Mouse (Mus musculus) granulocyte monocyte progenitor cell, adult 5-6 weeks (primary cell): ENCODE measurements around the gene Il21r. TPM values are rescaled to one million over a fixed set of nuclear protein-coding genes. Genes with fewer than 3 reads are reported as not detected.

ENCODE experiments used
- ATAC-seq: replicated peaks from 2 replicates; pipeline ENCODE4 v1.8.0; 2016; ENCODE audit warnings: mild to moderate bottlenecking, moderate TSS enrichment, inconsistent platforms; ENCODE audit not compliant: poor library complexity, severe bottlenecking
- total RNA-seq, 2 experiments: library from RNA; stranded (forward) in 1 of 2; stranded (reverse) in 1 of 2; fragments of 200-712, 200-1000 nt in 1 of 2; fragments of >200 nt in 1 of 2; fragmentation: Nextera tagmentation in 1 of 2; gene quantifications; 2 replicates each; pipeline ENCODE4 v1.2.3; 2014 to 2017

The Il21r gene
- total RNA-seq, 2 experiments from 2014 or later = 1.8 to 8.2 TPM

- ATAC-seq = peak; percentile 37
These were observed 3.8 kb upstream of the Il21r start for GRCm38 (mm10) chr7:125599373-125599973.

GRCm38 (mm10) chr7:125600136-125600535 lies 3.1 kb upstream of the Il21r start:
- no peak for ATAC-seq

GRCm38 (mm10) chr7:125600612-125601279 lies 2.5 kb upstream of the Il21r start:
- ATAC-seq = peak; percentile 37

DNA sequence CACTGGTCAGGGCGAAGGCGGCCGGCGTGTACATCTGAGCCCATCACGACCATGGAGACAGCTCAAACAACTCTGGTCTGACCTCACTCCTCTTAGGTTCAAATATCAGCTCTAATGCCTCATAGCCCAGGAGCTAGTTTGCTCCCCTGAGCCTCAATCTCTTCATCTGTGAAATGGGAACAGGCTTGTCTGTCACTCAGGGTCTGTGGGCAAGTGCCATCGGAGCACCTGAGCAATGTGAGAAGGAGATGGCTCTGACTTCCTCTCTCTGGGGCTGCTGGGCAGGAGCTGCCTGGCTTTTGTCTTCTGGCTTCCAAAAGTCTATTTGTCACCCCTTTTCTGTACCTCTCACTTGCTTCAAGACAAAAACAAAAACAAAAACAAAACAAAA lies 2.0 kb upstream of the Il21r start:
- ATAC-seq = no peak

DNA sequence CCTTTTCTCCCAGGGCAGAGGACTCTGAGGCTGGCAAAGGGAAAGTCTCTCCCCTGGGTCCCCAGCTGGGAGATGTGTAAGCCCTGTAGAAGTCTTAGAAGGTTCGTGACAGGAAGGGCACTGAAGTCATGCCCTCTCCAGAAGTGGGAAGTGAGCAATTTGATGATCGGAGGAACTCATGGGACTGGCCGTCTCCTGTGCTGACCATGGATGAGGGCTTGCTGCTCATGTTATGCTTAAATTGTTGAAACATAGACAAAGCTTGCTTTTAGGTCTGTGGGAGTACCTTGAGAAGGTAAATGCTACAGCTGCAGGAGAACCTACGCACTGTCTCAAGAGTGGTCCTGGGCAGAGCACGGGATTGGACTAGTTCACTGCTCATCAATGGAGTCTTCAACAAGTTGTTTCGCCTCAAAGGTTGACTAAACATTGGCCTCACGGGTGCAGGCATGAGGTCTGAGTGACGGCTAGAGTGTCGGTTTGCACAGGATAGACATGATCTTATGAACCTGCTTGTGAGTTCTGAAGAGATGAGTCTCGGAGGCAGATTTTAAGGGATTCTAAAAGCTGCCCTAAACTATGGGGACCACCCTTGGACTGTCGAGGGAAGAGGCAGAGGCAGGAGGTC lies 1.3 kb upstream of the Il21r start:
- peak; percentile 36 for ATAC-seq

GRCm38 (mm10) chr7:125604362-125605319 lies 1.4 kb downstream of the Il21r start:
- ATAC-seq = no peak

- no peak for ATAC-seq
These were observed 2.5 kb downstream of the Il21r start for GRCm38 (mm10) chr7:125605725-125606139.

DNA sequence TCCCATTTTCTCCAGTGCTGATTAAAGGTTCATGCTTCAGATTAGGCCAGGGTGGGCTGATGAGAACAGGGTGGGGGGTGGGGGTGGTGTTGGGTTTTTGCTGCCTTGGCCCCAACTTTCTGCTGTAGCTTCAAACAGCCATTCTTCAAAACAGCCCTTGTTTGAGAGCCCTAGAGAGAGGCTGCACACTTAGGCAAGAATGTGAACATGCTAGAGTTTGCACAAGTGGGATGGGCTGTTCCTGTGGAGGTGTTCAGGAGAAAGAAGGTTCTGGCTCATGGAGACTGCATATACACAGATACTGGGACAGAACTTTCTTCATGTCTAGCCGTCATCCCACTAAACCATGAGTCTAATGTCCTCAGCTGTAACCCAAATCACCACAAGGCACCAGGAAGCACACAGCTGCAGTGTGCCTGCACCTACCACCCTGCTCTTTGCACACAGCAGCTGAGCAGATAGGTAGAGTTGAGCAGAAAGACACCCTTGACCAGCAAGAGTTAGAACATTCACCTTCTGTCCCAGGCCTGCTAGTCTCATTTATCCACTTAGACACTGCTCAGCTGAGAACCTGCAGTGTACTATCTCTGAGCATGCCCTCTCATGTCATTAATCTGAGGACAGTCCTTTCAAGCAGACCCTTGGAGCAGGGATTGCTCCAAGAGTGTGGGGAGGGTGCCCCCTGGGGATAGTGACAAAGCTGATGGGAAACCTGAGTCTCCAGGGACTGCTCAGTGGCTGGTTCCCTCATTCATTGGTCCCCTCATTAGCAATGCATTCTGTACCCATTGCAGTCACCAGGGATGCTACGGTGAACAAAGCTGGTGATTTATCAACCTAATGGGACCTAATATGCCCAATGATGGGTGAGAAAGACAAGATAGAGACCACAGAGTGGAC lies 3.3 kb downstream of the Il21r start:
- no peak for ATAC-seq

GRCm38 (mm10) chr7:125607384-125608182 lies 4.4 kb downstream of the Il21r start:
- peak; percentile 44; the same call in 1 of the 2 replicates for ATAC-seq

DNA sequence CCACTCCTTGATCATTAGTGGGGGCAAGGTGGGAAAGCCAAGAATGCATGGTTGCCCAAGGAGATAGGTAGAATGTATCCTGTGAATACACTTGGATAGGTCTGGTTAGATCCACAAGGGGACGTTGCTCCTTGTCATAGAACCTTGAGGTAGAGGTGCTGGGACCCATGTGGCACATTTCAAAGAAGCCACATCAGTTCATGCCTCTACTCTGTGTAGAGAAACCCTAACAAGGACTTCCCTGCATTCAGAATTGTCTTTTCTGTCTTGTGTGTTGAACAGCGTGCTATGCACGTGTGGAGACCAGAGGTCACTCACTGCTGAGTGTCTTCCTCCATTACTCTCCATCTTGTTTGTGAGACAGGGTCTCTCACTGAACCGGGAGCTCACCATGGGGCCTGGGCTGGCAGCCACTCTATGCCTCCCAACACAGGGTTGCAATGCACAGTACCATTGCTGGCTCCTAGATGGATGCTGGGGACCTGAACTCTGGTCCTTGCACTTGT lies 5.0 kb downstream of the Il21r start:
- ATAC-seq = no peak

DNA sequence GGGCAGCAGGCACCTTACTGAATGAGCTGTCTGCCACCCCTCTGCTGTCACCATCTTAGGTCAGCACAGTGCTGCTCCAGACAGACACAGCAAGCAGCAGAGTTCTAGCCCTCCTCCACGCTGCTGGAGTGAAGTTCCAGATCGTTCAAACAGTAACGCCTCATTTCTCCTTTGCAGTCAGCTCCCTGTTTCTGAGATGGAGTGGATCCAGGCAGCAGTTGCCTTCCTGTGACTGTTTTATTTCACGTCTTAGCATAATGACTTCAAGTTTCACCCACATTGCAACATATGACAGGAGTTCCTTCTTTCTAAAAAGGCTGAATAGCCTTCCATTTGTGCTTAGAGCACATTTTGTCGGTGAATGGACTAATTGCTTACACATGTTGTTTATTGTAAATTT lies 10.3 kb downstream of the Il21r start:
- peak; percentile 96 for ATAC-seq

DNA sequence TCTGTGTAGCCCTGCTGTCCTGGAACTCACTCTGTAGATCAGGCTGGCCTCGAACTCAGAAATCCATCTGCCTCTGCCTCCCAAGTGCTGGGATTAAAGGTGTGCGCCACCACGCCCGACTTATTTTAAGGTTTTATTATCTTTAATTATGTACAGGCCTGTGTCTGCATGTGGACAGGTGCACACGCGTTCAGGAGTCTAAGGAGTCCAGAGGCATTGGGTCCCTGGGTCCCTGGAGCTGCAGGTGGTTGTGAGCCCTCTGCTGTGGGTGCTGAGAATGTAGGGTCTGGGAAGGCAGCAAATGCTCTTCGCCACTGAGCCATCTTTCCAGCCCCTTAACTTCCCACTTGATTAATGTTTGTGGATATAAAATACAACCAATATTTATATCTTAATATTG lies 12.2 kb downstream of the Il21r start:
- no peak for ATAC-seq

GRCm38 (mm10) chr7:125618016-125618415 lies 14.8 kb downstream of the Il21r start:
- ATAC-seq = peak; percentile 33; the same call in 1 of the 2 replicates

- ATAC-seq = peak; percentile 65
These were observed 16.8 kb downstream of the Il21r start for GRCm38 (mm10) chr7:125620077-125620476.

DNA sequence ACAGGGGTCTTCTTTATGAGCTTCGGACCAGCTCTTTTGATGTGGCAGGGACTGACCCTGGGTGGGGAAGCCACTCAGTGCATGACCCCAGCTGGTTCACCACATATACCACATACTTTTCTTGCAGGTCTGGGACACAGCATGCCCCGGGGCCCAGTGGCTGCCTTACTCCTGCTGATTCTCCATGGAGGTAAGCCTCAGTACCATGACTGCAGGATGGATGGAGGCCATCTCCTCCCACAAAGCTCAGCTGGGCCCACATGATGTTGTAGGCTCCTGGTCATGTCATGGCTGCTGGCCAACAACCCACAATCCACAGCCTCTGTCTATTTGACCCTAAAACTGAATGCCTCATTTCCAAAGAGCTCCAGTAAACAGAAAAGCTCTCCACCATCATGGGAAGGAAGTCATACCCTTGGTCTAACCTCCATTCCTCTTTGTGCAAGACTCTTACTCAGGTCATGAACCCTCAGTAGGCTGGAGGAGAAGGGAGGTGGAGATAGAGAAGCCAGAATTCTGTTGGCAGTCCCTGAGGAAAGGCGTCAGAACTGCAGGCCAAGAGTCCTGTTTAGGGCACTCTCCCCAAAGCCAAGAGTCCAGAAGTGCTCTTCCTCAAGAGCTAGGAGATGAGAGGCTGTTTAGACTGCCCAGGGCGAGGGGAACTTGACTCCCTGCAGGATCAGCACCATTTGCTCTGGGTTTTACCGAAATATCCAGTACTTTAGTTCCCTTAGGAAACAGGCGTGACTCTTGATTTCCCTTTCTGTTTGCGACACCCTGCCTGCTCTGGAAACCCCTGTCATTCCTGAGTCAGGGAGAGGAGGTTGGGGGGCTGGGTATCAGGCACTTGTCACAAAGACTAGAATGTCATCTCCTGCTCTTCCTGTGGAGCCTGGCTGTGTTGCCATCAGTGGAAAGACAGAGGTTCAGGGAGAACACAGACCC lies 19.8 kb downstream of the Il21r start:
- peak; percentile 13; the same call in 1 of the 2 replicates for ATAC-seq

DNA sequence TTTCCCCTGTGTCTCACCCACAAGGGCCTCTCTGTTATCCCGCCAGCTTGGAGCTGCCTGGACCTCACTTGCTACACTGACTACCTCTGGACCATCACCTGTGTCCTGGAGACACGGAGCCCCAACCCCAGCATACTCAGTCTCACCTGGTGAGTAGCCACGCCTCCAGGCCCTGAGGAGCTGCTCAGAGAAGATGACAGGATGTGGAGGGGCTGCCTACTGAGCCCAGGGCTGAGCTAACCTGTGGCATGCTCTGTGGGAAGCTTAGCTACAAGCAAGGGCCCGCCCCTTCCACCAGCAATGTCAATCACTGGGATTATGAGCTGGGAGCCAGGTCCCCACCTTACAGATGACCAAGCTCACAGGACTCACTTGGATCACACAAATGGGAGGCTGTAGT lies 22.0 kb downstream of the Il21r start:
- ATAC-seq = no peak

GRCm38 (mm10) chr7:125625829-125626228 lies 22.6 kb downstream of the Il21r start:
- no peak for ATAC-seq
